Mouse (Mus musculus) adrenal gland, postnatal 36 days (tissue): Measurements from ENCODE around the gene Oaz1. TPM values are rescaled to one million over a fixed set of nuclear protein-coding genes. Genes with fewer than 3 reads are reported as not detected.
"Not testable (repeated sequence)": the region's sequence is repeated elsewhere in the genome, so short reads cannot be mapped to it uniquely, and the experiment has no call there.

Experiments used
- DNase-seq, 2 experiments: peaks; one replicate each; pipeline ENCODE4 v3.0.0; 2021; ENCODE audit warnings: mixed read lengths in 1 of 2
- total RNA-seq, 2 experiments: library from RNA; stranded (reverse); gene quantifications; 2 replicates each; pipeline ENCODE4 v1.2.3; 2021

Gene Oaz1
- total RNA-seq, 2 experiments from 2014 or later = 923 to 1,039 TPM

DNA sequence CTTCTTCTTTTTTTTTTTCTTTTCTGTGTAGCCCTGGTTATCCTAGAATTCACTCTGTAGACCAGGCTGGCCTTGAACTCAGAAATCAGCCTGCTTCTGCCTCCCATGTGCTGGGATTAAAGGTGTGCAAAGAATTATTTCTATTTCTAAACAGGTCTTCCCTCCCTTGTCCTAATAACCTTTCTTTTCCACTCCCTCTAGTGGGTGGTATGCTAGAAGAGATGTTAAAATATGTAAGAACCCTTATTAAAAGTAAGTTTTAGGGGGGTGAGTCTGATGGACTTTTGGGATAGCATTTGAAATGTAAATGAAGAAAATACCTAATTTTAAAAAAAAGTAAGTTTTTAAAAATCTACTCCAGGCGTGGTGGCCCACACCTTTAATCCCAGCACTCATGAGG lies 3.1 kb upstream of the Oaz1 start:
- DNase-seq = no peak

DNA sequence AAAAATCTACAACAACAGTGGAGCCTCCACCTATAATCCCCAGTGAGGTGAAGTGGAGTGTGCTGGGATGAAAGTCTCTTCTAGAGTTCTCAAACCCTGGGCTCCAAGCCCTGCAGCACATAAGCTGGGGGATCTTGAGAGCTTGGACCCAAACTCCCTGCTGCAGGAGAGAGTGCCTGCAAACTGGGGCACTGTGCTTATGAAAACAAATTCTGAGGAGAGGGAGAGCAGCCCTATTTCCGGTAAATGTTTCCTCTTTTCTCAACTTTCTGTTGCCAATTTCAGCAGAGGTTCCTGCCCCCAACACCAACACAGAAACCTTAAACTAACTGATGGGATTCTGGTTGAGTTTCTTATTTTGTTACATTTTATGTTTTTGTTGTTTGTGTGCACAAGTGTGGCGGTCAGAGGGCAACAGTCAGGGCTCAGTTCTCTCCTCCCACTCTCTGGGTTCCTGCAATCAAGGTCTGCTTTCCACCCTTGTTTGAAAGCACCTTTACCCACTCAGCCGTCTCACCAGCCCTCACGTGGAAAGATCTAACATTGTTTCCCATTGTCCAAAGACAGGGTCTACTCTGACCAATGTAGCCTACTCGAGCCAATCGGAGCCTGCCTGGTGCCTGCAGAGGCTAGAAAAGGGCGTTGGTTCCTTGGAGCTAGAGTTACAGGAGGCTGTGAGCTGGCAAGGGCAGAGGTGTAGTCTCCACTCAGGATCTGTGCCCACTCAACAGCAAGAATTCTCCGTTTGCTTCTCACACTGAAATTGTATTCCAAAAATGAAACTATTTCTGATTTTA lies 2.4 kb upstream of the Oaz1 start:
- DNase-seq = no peak

DNA sequence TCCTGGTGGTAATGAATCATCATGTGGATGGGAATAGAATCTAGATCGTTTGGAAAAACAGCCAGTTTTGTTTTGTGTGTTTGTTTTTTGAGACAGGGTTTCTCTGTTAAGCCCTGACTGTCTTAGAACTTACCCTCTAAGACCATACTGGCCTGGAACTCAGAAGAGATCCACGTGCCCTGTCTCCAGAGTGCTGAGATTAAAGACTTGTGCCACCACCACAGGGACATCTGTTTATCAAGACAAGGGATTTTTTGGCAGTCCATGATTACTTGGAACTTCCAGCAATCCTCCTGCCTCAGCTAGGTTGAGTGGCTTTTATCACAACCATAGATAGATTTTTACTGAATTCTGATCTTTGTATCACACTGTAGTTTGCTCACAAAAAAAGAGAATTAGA lies 1.6 kb upstream of the Oaz1 start:
- no peak for DNase-seq

DNA sequence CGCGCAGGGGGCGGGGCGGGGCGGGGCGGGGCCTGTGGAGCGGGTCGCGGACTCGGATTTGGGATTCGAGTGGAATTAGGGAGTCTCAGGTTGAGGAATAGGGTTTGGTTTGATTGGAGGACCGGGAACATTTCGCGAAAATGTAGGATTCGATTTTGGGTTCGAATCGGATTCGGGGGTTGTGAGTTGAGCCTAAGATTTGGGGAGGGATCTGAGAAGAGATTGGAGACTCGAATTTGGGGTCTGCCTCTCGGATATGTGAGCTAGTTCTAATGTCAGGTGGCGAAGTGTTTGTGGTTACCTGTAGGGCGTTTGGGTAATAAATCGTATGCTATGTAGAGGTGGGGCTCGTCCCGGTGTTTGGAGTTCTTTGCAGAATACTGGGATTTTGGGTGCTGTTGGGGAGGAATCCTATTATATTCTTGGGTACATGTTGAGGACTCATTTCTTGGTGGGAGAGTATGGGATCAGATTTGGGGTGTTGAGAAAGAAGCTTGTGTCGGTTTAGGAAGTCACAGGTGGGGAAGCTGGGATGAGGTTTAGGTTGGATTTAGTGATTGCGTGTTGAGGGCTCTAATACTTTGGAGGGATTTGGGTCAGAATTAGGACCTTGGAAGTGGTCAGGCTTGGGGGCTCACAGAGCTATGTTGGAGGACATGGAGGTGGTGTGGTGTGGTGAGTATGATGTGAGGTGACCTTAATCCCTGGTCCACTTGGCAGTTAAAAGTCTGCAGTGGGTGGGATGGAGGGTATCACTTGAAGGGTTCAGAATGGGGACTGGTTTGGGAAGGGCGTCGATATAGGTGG lies 810 bp downstream of the Oaz1 start:
- no peak for DNase-seq

DNA sequence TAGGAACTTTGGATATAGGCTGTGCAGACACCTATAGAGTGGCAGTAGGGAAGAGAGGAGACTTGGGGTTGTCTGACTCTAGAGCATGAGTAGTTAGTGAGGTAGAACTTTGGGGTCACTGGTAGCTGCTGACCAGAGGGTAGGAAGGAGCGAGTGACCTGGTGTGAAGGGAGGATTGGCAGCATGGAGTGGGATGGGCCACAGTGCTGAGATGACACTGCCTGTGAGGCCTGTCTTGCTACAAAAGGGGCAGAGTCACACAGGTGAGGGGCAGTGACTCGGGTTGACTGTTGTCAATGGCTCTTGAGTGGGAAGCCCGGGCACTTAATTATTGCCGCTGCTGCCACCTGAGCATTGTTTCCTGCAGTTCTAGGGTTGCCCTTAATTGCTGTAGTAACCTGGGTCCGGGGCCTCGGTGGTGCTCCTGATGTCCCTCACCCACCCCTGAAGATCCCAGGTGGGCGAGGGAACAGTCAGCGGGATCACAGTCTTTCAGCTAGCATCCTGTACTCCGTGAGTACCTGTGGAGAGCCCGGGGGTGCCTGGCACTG lies 1.5 kb downstream of the Oaz1 start:
- DNase-seq = peak in 1 of 2 experiments; percentile 38

DNA sequence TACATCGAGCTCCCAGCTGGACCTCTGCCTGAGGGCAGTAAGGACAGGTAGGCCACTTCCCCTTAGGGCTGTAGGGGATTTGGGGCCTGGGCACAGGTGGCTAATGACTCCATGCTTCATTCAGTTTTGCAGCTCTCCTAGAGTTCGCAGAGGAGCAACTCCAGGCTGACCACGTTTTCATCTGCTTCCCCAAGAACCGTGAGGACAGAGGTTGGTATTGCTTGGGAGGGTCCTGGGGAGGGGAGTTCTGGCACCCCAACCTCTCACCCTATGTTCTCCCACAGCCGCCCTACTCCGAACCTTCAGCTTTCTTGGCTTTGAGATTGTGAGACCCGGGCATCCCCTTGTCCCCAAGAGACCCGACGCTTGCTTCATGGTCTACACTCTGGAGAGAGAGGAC lies 2.1 kb downstream of the Oaz1 start:
- DNase-seq = not testable (repeated sequence)

DNA sequence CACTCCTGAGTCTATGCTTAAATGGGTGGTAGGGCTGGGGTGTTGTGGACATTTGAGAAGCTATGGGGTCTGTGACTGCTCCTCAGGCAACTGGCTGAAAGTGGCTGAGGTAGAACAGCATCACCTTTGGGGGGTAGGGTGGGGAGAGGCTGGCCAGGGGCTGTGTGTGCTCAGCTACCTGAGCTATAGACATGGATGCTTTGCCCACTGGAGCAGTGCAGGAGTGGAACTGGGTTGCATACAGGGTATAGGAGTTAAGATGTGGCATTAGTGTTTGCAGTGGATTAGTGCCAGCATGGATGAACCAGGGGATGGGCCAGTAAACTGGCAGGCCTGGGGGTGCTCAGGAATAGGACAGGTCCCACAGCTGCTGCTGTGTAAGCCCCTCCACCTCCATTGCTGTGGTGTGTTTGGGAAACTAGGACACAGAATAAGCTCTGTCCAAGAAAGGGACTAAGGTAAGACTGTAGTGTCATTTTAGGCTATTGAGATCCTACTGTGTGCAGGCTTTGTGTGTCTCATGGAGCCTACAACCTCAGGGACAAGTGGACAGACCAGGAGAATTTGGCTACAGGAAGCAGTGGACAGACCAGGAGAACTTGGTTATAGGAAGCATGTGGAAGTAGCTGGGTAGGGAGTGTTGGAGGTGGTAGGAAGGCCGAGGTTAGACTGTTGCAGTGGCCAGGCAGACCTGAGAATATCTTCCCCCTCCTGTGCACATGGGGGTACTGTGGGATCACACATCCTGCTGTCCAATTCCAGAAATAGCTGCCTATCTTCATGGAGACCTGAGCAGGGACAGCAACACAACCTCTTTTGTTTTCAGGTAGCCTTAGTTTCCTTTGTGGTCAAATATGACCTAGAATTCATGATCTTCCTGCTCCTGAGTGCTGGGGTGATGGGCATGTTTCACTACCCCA lies 3.2 kb downstream of the Oaz1 start:
- no peak for DNase-seq

DNA sequence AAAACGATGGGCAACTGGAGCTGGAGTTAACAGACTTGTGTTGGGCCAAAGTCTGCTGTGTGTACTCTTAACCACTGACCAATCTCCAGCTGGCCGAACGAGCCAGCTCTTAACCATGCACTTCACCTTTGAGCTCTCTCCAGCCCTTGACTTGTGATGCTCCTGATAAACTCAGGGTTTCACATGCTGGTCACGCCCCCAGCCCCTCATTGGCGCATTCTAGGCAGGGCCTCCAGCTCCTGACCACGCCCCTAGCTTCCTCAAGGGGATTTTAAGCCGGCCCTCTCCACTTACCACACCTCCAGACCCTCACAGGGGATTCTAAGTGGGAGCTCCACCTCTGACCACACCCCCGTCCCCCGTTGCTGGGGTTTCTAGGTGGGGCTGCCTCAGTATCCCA lies 4.7 kb downstream of the Oaz1 start:
- DNase-seq = peak; percentile 80 to 82

DNA sequence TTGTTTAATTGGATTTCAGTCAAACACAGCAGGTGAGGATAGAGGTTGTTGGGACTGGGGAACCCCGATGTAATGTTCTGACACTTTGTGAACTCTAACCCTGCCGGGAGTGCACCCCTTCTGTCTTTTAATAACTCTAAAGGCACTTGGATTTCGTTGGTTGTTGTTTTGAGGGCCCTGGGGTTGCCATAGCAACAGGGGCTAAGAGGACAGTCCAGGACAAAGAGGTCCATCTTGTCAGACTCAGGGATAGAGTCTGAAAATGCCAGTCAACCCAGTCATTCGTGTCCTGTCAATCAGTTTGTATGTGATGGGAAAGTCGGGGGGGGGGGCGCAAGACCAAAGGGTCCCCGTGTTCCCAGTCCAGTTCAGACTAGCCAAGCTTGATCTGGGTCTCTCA lies 6.4 kb downstream of the Oaz1 start:
- DNase-seq = no peak

DNA sequence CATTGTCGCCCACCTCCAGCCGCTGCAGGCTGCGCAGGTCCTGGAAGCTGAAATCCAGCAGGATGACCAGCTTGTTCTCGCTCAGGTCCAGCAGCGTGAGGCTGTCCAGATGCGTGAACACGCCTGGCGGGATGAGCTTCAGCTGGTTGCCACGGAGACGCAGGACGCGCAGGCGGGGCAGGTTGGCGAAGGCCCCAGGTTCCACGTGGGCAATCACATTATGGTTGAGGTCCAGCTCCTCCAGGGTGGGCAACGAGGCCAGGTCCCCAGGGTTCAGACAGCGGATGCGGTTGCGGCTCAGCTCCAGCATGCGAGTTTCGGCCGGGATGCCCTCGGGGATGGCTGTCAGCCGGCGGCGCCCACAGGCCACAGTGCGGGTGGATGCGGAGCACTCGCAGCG lies 9.2 kb downstream of the Oaz1 start:
- no peak for DNase-seq

DNA sequence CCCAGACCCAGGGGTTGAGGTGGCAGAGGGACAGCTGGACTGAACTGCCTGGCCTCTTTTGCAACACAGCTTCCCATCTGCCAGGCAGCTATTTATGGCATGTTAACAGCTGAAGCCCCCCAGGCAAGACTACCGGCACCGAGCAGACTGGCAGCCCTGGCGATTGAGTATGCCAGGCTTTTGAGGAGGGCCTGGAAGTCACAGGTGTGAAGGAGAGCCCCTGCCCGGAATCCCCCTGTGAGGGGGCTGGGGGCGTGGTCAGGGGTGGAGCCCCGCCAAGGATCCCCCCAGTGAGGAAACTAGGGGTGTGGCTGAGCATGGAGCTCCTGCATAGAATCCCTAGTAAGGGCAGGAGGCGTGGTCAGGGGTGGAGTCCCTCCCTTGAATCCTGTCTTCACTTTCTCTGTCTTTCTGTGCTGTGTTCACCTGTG lies 10.5 kb downstream of the Oaz1 start:
- DNase-seq = no peak

DNA sequence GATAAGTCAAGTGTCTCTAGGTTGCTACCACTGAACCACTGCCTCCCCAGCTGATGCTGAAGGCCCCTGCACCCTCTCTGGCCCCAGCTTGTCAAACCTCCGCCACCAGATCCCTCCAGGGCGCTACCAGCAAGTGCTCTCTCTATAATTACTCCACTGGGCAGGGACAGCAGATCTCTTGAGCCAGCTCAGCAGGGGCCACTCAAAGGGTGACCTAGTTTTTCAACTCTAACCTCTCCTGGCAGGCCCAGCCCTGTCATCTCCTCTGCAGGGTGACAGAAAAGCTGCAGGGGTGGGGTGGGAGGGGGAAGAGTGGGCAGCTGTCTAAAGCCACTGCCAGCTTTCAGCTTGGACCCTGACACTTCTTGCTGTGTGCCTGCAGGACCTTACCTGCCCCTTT lies 11.4 kb downstream of the Oaz1 start:
- peak; percentile 53 to 61 for DNase-seq

DNA sequence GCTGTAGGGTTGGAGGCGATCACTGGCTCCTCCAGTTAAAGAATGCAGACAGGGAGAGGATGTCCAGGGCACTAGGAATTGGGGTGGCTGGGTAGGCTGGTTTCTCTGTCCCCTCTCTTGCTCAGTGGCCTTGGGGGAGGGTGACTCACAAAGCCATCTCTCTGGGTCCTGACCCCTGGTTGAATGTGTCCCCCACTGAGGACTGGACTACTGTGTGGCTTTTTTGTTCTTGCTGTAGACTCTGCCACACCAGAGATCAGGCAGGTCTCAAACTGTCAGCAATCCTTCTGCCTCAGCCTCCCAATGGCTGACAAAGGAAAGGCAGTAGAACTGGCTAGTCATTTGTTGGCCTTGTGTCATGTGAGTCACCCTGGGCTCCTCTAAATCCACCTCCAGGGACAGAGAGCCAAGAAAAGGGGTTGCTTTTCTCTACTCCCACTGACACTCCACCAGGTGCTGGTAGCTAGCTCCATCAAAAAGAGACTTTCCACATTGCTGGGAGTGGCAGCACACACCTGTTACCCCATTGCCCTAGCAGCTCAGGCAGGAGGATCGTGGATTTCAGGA lies 12.0 kb downstream of the Oaz1 start:
- DNase-seq = peak; percentile 68

DNA sequence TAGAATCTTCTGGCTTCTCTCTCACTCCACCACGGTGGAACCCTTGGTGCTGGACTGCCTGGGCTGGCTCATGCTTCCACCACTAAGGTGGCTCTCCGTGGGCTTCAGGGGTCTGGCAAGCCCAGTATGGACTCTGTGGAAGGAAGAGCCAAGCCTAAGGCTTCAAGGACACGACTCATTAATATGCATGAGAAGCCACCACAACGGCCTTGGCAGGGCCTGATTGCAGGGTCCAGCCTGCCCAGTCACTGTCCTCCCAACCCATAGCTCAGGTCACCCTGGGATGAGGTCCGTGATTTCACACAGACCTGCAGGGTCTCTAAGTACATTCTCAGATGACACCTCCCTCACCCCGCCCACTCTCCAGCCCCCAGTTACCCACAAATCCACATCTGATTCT lies 13.4 kb downstream of the Oaz1 start:
- peak; percentile 32 to 46 for DNase-seq

DNA sequence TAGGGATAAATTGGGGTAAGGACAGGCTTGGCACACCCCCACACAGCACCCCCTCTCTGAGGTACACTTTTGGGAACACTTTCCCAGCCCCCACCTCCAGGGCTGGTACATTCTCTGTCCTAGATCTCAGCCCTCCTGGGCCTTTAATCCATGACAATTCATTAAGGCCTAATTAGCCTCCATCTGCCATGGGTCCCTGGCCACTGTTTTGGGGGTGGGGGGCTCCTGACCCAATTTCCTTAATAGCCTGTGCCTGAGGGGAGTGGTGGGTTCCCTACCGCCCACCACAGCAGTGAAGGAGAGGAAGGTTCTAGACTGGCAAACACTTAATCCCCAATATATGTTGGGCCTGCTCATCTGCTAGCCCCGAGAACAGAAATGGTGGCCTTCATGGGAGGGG lies 15.2 kb downstream of the Oaz1 start:
- no peak for DNase-seq

DNA sequence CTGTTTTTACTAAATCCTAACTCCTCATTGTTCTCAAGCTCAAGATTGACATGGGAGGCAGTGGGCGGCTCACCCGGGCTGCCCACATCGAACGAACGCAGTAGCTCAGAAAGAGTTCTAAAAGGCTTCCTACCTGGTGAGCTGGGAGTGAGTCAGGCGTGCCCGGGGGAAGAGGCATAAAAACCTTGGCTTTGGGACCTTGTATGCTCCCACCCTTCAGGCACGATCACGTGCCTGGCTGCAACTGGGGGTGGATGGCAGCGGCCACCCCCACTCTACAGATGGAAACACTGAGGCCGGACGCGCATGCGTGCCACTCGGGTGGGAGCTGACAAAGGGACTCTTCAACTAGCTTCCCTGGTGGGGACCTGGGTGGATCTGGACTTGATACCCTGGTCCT lies 15.9 kb downstream of the Oaz1 start:
- no peak for DNase-seq

DNA sequence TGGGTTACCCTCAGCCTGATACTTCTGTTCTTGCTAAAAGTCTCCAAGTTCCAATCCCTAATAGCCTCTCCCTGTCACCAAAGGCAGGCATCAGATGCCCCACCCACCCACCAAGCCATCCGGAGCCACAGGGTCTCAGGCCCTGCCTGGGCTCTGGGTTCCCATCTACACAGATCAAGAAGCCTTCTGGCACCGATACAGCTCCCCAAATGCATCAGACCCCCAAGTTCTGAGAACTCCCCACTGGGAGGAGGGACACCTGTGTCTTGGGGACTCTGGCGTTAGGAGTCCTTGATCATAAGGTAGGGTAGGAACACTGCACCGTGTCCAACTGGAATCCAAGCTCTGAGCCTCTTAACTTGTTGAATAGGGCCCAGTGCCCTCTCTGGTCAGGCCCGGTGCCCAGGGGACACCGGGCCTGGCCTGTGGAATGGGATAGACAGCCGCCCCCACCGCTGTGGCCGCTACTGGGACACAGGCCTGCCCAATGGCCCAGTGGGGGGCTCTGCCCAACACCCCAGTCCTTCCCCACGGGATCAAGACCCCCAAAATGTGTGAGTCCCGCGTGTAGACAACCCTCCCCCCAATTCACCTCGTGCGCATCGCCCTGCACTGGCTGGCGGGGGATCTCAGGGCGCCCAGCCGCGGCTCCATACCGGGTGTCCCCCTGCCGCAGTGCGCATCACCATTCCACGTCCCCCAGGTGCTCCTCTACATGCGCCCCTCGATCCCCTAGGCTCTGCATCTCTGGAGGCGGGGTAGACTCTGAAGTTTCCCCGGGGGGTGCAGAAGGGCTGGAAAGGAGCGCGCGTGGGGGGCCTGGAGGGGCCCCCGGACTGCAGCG lies 16.9 kb downstream of the Oaz1 start:
- DNase-seq = no peak

DNA sequence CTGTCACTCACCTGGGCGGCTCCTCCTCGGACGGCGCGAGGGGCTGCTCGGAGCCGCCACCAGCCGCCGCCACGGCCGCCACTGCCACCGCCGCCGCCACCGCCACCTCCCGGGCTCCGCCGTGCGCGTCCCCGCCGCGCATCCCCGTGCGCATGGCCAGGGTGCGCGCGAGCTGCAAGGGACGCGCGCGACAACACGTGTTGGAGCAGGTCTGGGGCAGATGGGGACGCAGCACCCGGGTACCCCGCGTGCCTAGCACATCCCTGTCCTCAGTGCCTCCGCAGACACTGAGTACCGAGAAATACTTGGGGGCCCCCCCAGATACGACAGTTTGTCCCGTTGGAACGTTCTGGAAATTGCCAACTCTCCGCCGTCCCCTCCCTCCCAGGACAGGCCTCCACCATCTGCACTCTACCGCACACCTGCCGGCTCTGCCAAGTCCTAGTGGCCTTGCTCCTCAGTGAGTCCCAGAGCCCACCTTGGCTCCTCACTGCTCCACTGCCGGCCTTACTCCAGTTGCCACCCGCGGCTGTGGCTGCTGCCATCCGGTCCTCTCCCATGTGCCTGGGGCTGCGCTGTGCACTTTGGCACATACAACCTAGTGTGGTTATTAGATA lies 17.6 kb downstream of the Oaz1 start, which contains the start of gene Lingo3:
TSS of gene Lingo3 (minus strand) at position 109 of the 617 bp plus-strand sequence.
- DNase-seq = peak; percentile 55 to 74

DNA sequence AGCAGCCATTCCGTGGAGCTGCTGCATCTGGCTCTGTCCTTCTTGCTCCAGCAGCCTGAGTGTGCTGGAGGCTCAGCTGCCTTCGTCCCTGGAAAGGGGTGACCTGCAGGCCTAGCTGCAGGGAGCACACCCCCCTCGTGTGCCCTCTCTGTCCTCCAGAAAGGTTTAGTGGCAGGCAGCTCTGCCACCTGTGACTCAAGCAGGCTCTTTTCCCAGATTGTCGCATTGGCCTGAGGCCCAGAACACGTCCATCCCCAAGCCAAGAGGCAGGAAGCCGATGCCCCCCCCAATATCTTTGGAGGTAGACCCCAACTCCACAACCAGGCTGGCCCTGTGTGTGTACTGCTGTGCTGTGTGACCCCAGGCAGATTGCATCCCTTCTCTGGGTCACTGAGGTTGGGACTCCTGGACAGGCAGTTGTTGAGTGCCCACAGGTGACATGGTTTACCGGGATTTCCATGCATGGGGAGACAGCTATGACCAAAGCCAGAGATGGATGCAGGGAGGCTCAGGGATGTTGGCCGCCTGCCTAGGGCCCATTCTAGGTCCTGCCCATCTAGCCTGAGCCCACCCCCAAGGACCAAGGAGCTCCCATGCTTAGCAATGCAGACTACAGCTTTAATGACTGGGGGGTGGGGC lies 18.7 kb downstream of the Oaz1 start:
- peak in 1 of 2 experiments; percentile 15 for DNase-seq

DNA sequence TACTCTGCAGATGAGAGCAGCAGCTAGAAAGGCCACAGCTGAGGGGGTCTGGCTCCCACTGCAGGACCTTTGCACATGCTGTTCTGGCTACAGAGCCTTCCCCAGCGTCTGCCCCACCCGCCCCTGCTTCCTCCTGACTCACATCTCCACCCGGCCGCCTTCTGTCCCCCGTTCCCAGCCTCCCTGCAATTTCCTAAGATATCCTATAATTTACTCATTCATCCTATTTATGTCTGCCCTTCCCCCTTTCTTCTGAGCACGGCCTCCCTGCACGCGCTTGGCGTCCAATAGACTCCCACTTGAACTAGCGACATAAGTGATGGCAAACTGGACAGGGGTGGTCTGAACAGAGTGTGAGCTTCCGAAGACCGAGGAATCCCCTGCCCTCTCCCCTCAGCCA lies 19.3 kb downstream of the Oaz1 start:
- DNase-seq = no peak
